Mouse (Mus musculus): ENCODE results near the gene Coro6.

The Coro6 gene

DNA sequence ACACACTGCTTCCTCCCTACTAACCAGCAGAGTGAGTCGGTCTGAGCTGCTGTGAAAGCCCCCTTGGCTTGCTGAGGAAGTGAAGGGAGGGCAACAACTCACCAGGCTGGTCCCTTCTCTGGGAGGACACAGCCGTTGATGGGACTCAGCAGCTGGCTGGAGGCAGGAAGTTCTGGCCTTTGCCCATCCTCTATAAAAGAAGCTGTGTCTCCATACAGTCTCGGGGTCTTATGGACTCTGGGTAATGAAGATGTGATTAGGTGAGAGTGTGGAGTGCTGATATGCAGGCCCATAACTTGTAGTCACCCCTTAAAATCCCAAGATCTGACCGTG is 32.1 kb downstream of the Coro6 start:
- no peak for DNase-seq

DNA sequence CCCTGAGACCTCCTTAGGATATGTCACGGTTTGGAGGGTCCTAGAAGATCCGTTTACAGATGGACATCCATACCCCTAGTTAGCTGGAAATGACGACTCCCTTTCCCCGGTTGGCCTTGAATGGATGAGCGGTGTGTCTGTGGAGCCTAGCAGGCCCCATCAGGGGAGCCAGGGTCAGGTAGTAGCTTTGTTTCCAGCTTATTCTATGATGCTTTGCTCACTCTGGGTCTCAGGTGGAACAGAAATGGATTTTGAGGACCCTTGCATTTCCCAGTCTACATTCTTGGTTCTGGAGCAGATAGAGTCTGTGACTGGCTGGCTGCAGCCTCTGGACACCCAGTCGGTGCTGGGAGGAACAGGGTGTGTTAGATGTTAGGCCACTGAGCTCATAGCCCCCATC is 32.6 kb downstream of the Coro6 start:
- no peak for DNase-seq

DNA sequence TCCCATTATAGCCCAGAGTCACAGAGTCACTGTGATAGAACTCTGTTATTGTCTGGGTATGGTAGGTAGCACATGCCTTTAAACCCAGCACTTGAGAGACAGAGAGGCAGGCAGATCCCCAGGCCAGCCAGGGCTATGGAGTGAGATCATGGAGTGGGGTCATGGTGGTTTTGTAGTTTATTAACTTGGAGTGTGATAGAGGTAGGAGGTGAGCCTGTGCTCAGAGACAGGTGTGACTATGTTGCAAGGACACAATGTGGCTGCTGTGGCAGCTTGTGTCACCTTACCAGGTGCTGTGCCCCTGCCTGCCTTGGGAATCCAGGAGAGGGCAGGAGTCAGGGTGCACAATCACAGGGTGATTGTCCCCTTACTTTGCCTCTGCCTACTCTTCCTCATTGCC is 33.3 kb downstream of the Coro6 start:
- no peak for DNase-seq

DNA sequence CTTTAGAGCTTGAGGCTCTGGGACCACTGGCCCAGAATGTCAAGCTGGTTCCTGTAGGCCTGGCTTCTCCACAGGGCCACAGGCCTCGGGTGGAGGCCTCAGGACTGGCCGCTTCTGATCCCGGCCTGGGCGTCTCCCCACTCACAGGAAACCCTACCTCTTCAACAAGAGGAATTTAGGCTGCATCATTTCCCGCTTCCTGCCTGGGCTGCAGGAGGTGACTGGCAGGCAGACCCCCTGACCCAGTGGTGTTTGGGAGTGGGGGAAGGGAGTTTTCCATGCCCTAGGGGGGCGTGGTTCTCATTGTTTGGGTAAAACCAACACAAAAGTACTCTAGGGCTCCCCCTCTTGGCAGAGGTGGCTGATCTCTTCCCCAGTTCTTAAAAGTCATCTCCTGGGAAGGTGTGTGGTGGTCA is 35.1 kb downstream of the Coro6 start:
- peak; percentile 71 to 74 for DNase-seq

DNA sequence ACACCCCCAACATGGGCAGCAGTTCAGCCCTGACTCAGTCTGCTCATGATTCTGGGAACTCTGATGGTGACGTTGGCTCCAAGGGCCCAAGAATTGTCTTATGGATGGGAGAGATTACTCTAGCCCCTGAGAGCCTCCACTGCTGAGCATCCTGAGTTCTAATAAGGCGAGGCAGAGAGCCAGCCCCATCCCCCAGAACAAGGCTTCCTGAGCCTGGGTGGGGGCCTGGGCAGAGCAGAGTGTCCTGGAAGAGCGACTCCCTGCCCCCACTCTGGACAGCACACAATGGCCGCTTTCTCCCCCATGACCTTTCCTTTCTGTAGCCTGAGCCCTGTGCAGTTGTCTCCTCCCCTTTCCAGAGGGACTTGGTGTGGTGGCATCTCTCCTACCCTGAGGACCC is 35.6 kb downstream of the Coro6 start:
- peak in 1 of 2 experiments; percentile 40 for DNase-seq

DNA sequence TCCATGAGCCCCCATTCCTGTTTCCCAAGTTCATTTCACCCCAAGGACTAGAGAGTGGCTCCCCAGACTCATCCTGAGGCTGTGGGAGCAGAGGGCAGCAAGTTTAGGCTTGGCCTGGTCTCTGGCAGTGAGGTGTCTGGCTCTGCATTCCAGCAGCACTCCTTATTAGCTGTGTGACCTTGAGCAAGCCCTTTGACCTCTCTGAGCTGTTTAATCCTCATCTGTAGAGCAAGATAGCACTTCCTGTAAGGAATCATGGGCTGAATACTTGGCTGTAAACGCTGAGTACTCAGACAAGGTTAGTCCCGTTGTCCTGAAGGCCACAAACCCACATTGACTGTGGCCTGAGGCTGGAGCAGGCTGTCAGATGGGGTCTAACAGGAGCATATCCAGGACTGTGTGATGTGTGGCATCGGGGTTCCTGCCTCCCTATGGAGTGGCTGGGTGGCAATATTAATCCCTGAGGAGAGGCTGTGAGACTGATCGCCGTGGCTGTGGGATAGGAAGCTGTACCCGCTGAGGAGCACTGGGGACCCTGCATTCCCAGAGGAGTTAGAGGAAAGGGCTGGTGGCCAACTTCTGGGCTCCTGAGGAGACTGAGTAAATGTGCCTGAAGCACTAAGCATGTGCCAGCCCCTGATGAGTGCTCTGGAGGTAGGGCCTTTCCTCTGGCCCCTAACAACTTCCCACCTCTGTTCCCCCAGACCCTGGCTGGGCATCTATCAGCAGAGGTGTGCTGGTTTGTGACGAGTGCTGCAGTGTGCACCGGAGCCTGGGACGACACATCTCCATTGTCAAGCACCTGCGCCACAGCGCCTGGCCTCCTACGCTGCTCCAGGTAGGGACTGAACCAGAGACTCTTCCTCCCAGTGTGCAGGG is 36.3 kb downstream of the Coro6 start:
- peak in 1 of 2 experiments; percentile 47 for DNase-seq

DNA sequence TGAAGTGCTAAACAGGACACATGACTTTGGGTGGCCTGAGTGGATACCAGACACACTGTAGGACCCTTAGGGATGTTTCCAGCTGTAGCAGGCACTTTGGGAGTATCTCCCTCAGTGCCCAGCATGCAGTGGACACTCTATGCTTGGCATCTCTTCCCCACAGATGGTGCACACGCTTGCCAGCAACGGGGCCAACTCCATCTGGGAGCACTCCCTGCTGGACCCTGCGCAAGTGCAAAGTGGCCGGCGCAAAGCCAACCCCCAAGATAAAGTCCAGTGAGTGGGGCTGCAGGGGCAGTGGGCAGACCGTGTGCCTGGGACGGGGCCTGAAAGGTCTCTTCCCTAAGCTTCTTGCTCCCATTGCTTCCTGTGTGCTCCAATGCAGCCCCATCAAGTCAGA is 37.1 kb downstream of the Coro6 start:
- DNase-seq, result peak; percentile 87 to 92

DNA sequence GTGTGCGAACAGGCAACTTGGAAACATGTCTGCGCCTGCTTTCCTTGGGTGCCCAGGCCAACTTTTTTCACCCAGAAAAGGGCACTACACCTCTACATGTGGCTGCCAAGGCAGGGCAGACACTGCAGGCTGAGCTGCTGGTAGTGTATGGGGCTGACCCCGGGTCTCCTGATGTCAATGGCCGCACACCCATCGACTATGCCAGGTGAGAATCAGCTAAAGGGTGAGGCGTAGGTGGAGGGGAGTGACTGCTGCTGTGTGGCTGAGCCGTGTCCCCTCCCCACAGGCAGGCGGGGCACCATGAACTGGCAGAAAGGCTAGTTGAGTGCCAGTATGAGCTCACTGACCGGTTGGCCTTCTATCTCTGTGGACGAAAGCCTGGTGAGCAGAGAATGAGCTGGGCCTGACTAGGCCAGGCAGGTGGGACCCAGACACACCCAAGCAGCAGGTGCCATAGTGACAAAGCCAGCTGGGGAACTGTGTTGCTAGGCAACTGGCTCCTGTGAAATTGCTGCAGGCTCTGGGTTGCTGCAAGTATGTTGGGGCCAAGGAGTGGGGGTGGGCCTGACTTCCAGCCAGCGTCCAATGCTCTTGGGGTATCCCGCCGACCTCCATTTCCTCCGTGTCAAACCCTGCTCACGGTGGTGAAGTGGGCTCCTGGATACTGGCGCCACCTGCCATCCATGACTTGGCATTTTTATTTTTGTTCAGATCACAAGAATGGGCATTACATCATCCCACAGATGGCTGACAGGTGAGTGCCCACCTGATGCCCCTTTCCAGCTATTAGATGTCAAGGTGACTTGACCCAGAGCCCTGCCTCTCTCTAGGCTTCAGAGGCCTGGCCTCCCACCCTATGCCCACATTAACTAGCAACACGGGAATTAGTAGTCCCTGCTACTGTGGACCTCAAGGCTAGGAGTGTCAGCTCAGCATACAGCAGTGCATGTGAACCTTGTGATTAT is 38.4 kb downstream of the Coro6 start:
- peak in 1 of 2 experiments; percentile 55 for DNase-seq

DNA sequence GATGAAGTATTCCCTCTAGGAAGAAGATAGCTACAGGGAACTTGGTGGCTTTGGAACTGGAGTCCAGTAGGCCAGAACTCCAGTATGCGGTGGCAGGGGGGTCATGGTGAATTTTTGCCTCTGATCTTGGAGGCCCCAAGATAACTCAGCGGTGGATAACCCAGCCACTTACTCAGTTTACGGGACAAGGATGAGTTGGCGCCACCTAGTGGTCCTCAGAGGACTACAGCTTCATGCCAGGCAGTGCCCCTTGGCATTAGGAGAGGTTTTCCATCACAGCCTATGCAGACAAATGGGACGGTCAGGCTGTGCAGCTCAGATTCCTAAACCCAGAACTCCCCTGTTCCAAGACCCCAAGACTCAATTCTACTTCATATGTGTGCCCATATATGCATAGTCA is 39.2 kb downstream of the Coro6 start:
- peak; percentile 89 to 90 for DNase-seq

DNA sequence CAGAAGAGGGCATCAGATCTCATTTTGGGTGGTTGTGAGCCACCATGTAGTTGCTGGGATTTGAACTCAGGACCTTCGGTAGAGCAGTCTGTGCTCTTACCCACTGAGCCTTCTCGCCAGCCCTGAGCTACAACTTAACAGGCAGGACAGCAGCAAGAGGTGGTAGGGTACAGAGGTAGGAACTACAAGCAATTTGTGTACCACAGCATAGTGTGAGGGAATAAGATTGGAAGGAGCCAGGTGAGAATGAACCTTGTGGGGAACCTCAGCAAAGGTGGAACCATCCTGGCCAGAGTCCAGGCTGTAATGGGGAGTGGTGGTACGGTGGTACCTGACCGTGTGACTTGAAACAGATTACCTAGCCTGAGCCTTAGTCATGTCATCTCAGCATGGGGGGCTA is 39.8 kb downstream of the Coro6 start:
- no peak for DNase-seq

DNA sequence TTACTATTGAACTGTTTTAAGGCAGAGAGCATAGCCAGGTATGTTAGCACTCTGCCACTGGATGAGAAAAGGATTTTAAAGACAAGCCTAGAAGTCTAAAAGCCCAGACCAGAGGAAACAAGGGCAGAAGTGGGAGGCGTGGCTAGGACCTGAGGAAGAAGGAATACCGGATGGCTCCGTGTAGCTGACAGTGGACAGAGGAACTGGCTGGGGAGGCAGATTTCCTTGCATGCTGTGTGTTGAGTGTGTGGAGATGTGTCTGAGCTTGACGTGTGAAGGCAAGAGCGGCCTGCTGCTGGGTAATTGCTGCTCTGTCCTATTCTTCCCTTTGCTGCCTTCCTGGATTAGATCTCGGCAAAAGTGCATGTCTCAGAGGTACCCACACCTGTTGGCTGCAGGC is 40.3 kb downstream of the Coro6 start:
- DNase-seq, result no peak

DNA sequence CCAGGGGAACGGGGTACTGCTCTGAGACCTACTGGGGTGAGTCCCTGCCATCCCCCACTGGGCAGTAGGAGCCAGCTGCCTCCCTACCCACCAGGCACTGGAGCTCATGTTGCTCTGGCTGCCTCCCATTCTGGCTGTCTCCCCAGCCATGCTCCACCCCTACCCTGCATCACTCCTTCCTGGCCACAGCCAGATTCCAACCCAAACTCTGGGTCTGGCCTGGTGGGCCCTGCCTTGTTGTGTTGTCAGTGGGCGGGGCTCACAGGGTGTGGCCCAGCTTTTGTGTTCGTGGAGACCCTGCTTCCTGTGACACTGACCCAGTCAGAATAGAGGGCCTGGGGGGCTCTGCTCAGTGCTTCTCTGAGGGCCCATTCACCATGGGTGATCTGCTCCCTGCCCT is 41.3 kb downstream of the Coro6 start:
- peak in 1 of 2 experiments; percentile 20 for DNase-seq

DNA sequence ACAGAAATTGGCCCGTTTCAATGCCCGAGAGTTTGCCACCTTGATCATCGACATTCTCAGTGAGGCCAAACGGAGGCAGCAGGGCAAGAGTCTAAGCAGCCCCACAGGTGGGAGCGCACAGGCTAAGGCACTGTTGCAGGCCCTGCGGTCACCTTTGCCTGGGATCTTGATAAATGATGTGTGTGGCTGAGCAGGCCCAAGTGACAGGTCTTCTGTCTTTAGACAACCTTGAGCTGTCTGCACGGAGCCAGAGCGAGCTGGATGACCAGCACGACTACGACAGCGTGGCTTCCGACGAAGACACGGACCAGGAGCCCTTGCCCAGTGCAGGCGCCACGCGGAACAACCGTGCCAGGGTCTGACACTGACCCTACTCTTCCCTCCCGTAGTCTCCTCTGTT is 42.2 kb downstream of the Coro6 start:
- DNase-seq, result no peak

DNA sequence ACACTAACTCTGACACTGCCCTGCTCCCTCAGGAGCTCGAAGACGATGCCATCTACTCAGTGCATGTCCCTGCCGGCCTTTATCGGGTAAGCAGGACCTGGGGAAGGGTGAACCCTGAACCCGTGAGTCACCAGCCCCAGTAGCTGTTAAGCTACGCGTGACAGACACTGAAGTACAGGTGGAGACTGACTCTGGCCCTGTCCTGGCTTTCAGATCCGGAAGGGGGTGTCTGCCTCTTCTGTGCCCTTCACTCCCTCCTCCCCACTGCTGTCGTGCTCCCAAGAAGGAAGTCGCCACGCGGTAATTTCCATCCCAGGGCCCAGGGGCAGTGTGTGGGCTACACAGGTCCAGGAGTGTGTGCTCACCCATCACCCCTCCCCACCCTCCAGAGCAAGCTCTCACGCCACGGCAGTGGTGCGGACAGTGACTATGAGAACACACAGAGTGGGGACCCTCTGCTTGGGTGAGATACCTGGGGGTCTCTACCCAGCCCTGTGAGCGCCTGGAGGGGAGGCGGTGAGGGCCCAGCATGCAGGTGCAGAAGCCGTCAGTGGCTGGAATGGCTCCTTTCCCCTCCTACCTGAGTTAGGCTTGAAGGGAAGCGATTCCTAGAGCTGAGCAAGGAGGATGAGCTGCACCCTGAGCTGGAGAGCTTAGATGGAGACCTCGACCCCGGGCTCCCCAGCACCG is 43.2 kb downstream of the Coro6 start:
- DNase-seq, result no peak

DNA sequence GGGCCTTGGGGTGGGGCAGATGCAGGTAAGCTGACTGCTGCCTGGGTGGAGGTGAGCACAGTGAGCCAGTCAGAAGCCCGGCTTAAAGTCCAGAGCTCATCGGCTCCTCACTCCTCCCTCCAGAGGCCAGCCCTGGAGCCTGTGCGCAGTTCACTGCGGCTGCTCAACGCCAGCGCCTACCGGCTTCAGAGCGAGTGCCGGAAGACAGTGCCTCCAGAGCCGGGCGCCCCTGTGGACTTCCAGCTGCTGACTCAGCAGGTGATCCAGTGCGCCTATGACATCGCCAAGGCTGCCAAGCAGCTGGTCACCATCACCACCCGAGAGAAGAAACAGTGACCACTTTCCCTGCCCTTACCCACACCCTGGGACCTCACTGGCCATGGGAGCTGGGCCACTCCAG is 44.1 kb downstream of the Coro6 start:
- DNase-seq, result no peak

DNA sequence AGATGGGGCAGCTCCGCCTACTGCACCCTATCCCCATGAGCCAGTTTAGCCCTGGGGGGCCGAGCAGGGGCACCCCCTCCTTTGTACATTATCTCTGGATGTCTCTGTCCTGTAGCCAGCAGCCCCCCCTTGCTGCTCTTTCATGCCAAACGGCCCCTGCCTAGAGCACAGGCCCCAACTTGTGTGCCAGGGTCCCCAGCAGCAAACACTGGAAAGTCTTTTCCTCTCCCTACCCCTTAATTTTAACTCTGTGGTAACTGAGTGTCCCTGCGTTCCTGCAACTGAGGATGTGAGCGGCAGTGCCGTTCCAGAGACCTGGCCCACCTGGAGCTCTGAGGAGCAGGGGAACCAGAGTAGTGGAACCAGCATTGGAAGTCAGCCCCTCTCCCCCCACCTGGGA is 44.7 kb downstream of the Coro6 start:
- peak in 1 of 2 experiments; percentile 16 for DNase-seq

DNA sequence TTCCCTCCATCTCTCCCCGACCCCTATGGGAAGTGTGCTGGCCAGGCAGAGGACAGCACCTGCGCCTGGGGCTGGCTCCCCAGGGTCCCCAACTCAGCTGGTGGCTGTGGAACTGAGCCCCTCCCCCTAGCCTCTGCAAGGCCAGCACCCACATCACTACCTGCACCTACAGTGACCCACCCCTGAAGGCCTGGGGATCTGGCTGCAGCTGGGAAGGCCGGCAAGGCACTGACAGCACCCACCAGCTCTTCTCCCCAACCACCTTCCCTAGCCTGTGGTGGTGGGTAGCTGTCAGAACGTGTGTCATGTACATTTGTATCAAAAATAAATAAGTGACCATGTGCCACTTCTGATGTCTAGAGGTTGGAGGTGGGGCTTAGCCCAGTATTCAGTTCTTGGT is 45.2 kb downstream of the Coro6 start:
- peak; percentile 24 to 32 for DNase-seq

DNA sequence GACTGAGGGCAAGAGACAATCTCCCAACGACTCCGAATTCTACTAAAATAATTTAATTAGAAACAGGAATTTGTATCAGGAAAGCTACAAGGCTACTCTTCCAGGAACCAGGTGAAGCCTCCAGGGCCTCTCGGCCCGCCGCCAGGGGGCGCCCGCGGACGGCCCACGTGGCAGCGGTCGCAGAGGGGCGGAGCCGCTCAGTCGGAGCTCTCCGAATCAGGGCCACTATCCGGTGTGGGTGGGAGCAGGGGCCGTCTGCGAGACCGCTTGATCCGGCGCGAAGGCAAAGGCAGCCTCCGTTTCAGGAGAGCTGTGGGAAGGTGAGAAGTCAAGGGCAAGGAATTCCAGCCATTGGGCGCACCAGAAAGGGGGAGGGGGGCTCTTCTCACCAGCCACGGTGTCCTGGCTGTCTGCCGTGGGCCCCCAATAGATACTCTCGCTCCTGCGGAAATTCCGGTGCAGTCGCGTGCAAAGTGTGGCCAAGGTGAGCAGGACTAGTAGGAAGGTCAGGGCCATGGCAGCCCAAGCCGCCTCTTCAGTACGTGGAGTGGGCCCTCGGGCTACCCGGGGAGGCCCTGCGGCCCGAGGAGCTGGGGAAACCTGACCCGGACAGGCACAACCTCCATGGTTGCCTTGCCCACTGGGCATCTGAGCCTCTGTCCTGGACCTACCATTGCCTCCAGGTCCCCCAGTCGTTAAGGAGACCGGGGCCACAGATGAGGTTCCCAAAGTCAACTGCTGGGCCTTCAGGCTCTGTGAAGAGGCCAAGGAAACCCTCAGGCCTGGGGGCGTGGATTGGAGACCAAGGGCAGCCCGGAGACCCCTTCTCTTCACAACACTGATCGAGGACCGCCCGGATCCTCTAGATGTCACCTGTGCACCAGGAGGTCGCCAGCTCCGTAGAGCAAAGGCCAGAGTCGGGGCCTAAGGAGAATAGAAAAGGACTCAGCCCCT is 46.1 kb downstream of the Coro6 start:
- peak; percentile 89 to 92 for DNase-seq

DNA sequence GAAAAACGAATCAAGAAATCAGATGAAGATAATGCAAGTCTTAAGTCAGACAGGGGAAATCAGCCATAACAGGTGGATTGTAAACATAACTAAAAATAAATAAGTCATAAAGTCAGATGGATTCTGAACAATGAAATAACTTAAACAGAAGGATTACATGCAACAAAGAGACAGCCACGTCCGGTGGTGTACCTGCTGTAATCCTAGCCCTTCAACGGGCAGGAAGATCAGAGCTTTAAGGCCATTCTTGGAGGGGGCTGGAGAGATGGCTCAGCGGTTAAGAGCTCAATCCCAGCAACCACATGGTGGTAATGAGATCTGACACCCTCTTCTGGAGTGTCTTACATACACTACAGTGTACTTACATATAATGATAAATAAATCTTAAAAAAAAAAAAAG is 49.1 kb downstream of the Coro6 start:
- DNase-seq, result no peak

DNA sequence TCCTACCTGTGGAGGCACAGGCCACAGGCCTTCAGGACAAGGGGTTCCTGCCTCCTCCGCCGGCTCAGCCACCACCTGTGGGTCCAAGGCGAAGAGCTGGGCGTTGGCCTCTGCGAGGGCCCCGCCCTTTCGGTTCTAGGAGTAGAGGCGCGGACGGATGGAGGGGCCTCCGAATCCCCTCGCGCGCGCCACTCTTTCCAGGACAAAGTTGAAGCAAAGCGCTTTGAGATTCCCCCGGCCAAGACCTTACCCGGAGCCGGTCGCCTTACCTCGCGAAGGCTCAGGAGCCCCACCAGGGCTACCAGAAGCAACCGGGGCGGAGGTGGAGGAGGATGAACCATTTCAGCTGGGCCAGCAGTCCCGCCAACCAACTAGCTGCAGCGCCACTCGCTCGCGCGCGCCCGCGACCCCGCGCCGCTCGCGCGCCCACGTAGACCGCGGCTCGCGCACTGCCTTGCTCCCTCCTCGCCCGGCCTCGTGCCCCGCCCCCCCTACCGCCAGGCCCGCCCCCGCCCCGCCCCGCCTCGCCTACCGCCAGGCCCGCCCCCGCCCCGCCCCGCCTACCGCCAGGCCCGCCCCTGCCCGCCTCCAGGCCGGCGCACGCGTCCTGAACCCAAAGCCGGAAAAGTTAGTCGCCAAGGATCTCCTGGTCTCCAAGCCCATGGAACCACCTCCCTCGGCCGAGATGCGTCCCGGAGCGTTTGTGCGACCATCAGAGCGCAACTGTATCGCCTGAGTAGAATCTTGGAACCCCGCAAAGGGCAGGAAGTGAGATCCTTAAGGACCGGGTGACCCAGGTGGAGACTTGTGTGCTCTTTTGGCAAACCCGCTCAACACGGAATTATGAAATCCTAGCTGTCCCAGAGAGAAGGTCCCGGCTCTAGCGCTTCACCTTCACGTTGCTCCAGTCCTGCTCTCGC is 50.9 kb downstream of the Coro6 start:
- DNase-seq, result peak; percentile 89 to 95

DNA sequence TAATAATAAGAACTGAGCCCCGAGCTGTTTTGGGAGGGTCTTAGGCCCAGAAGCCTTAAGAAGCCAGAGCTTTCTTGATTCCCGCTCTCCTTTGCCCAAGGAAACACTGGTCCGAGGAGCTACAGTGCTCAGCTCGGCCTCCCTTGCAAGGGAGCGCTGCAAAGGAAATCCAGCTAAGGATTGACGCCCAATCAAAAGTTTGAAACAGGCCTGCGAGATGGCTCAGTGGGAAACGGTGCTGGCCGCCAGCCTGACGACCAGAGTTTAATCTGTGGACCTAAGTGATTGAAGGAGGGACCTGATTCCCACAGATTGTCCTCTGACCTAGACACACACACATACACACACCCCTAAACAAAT is 51.6 kb downstream of the Coro6 start:
- DNase-seq, result no peak

All from cerebellum, postnatal 10 days (tissue).